In the genomic region with DNA sequence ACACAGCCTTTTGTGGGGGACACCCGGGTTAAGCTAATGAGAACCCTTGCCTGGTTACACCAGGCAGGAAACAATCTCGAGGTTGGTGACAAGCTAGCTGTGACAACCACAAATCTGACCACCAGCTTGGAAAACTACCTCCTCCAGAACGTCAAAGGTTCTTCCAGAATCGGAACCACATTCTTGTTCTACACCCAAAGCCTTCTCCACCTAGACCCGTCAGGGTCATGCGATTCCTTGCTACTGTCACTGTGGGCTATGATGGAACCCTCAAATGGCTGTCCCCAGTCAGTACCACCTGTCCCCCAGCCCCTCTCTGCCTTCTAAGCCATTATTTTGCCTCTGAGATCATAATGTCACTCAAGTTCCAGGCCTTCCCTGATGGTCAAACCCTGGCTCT, we compare ENCODE assay signal across 28 mouse cellular contexts.
DNase-seq lines count a peak whose midpoint lies in the region; ATAC-seq and TF ChIP-seq lines count a peak whose summit lies in the region.
"Had no signal": no experiment of that assay in that cellular context is flagged by ENCODE, and none has a peak within 500 bp of the region (broad histone marks: within the 10 kb centered on the region; RNA-seq: fewer than 3 reads in every experiment).

No protein-coding gene starts in this region.

- 83% methylated on average over 6 of the region's 6 CpGs for WGBS in kidney, adult 2 months
- WGBS in kidney, embryonic 16.5 days = 86% methylated on average over 6 of the region's 6 CpGs
- WGBS in midbrain, embryonic 11.5 days = 92% methylated on average over 6 of the region's 6 CpGs
- 93% methylated on average over 6 of the region's 6 CpGs for WGBS in midbrain, embryonic 14.5 days
- 76% methylated on average over 6 of the region's 6 CpGs for WGBS in small intestine, adult 2 months

- no peak overlapping the region for H3K4me2 ChIP-seq in kidney, embryonic 16.5 days (replicated peaks; ENCODE audit: low read depth, low read length)
- H3K4me2 ChIP-seq in midbrain, embryonic 11.5 days = no peak overlapping the region
- H3K4me2 ChIP-seq in midbrain, embryonic 14.5 days (ENCODE audit: low read length) = no peak overlapping the region
- H3K4me2 ChIP-seq: embryonic facial prominence, embryonic 13.5 days; embryonic facial prominence, embryonic 15.5 days; forebrain, embryonic 12.5 days had no signal

- ATAC-seq in kidney, embryonic 16.5 days (ENCODE audit: low FRiP score, low TSS enrichment) = no peak
- ATAC-seq in midbrain, embryonic 11.5 days (ENCODE audit: low FRiP score) = no peak
- no peak for ATAC-seq in midbrain, embryonic 14.5 days (ENCODE audit: low FRiP score, low TSS enrichment)
- ATAC-seq: CD4-positive, CD25-positive, alpha-beta regulatory T cell, adult 4 months; forebrain, embryonic 14.5 days; forebrain, embryonic 16.5 days had no signal

- no peak for TF ChIP-seq POLR2A in kidney, adult 2 months (IDR thresholded peaks at IDR 0.05; ENCODE audit: low read depth, low read length)
- no peak for TF ChIP-seq POLR2A in small intestine, adult 2 months (IDR thresholded peaks at IDR 0.05; ENCODE audit: low read depth, low read length)

- DNase-seq in adrenal gland, adult 2 months = peak; percentile 19
- no peak for DNase-seq in adrenal gland, adult 18-20 months (ENCODE audit: low spot score in 2 of 2)
- DNase-seq in kidney, adult 2 months = no peak
- DNase-seq in midbrain, embryonic 11.5 days (ENCODE audit: low spot score, missing footprints) = peak; percentile 70
- no peak for DNase-seq in midbrain, embryonic 14.5 days
- DNase-seq in kidney, adult 9 months = no peak
- DNase-seq: adrenal gland, postnatal 10 days; adrenal gland, postnatal 25 days; B cell, adult 2 months; cerebellum, adult 11 months; cerebellum, adult 18-20 months; cerebellum, adult 8-10 months; cerebellum, adult 9-11 months; cerebellum, postnatal 14 days; cerebellum, postnatal 36 days; embryo, embryonic 11 days had no signal

- peaks cover 39% of the 10 kb centered on the region for H3K4me1 ChIP-seq in kidney, adult 2 months (ENCODE audit: control insufficient read depth, insufficient read depth, low read length)
- peaks cover 26% of the 10 kb centered on the region for H3K4me1 ChIP-seq in kidney, embryonic 16.5 days (ENCODE audit: insufficient read depth, low read length)
- H3K4me1 ChIP-seq in midbrain, embryonic 11.5 days (ENCODE audit: control insufficient read depth, insufficient read depth, low read length) = no peaks in the 10 kb centered on the region
- no peaks in the 10 kb centered on the region for H3K4me1 ChIP-seq in midbrain, embryonic 14.5 days (ENCODE audit: control insufficient read depth, insufficient read depth, low read length)
- H3K4me1 ChIP-seq in small intestine, adult 2 months (ENCODE audit: control insufficient read depth, insufficient read depth, insufficient read length, low read length) = peaks cover 32% of the 10 kb centered on the region
- H3K4me1 ChIP-seq: embryonic facial prominence, embryonic 13.5 days; embryonic facial prominence, embryonic 15.5 days; forebrain, embryonic 10.5 days; forebrain, embryonic 12.5 days had no signal

- no peak for TF ChIP-seq CTCF in kidney, adult 2 months (conservative IDR thresholded peaks at IDR 0.05; ENCODE audit: insufficient read depth, insufficient read length, low read depth, low read length)
- no peak for TF ChIP-seq CTCF in small intestine, adult 2 months (IDR thresholded peaks at IDR 0.05; ENCODE audit: extremely low read depth, insufficient read length, insufficient replicate concordance, low read depth, low read length)

- H3K9ac ChIP-seq in kidney, embryonic 16.5 days (replicated peaks; ENCODE audit: low read length) = no peak overlapping the region
- no peak overlapping the region for H3K9ac ChIP-seq in midbrain, embryonic 11.5 days (ENCODE audit: low read length)
- H3K9ac ChIP-seq in midbrain, embryonic 14.5 days (replicated peaks; ENCODE audit: low read length) = no peak overlapping the region
- H3K9ac ChIP-seq: embryonic facial prominence, embryonic 13.5 days; embryonic facial prominence, embryonic 15.5 days; forebrain, embryonic 12.5 days had no signal

- H3K27me3 ChIP-seq in kidney, adult 2 months (replicated peaks; ENCODE audit: control insufficient read depth, insufficient read depth, low read length) = no peaks in the 10 kb centered on the region
- no peaks in the 10 kb centered on the region for H3K27me3 ChIP-seq in kidney, embryonic 16.5 days (ENCODE audit: insufficient read depth, low read length)
- H3K27me3 ChIP-seq in midbrain, embryonic 11.5 days (ENCODE audit: control insufficient read depth, insufficient read depth, low read length) = no peaks in the 10 kb centered on the region
- H3K27me3 ChIP-seq in midbrain, embryonic 14.5 days (ENCODE audit: control insufficient read depth, insufficient read depth, low read length) = no peaks in the 10 kb centered on the region
- H3K27me3 ChIP-seq in small intestine, adult 2 months (ENCODE audit: control insufficient read depth, insufficient read depth, low read length) = no peaks in the 10 kb centered on the region
- H3K27me3 ChIP-seq: CH12.LX; embryonic facial prominence, embryonic 13.5 days; embryonic facial prominence, embryonic 15.5 days; forebrain, embryonic 12.5 days had no signal

- H3K4me3 ChIP-seq in kidney, adult 2 months (ENCODE audit: insufficient read depth, low read depth, low read length) = no peak overlapping the region
- H3K4me3 ChIP-seq in kidney, embryonic 16.5 days (ENCODE audit: low read length) = no peak overlapping the region
- no peak overlapping the region for H3K4me3 ChIP-seq in midbrain, embryonic 11.5 days (ENCODE audit: low read depth, low read length)
- H3K4me3 ChIP-seq in midbrain, embryonic 14.5 days (replicated peaks; ENCODE audit: low read depth, low read length) = no peak overlapping the region
- H3K4me3 ChIP-seq in small intestine, adult 2 months (ENCODE audit: low read depth, low read length) = no peak overlapping the region
- H3K4me3 ChIP-seq: embryonic facial prominence, embryonic 13.5 days; embryonic facial prominence, embryonic 15.5 days; erythroblast, embryonic 14.5 days; forebrain, embryonic 10.5 days; forebrain, embryonic 12.5 days had no signal

- no peaks in the 10 kb centered on the region for H3K36me3 ChIP-seq in kidney, adult 2 months (ENCODE audit: control insufficient read depth, insufficient read depth, low read length)
- H3K36me3 ChIP-seq in kidney, embryonic 16.5 days (ENCODE audit: insufficient read depth, low read length) = no peaks in the 10 kb centered on the region
- H3K36me3 ChIP-seq in midbrain, embryonic 11.5 days (ENCODE audit: control insufficient read depth, insufficient read depth, low read length) = no peaks in the 10 kb centered on the region
- H3K36me3 ChIP-seq in midbrain, embryonic 14.5 days (ENCODE audit: control insufficient read depth, insufficient read depth, low read length) = no peaks in the 10 kb centered on the region
- no peaks in the 10 kb centered on the region for H3K36me3 ChIP-seq in small intestine, adult 2 months (ENCODE audit: control insufficient read depth, insufficient read depth, low read length)
- H3K36me3 ChIP-seq: embryonic facial prominence, embryonic 13.5 days; embryonic facial prominence, embryonic 15.5 days; forebrain, embryonic 10.5 days; forebrain, embryonic 12.5 days; G1E had no signal

- H3K9me3 ChIP-seq in kidney, embryonic 16.5 days (ENCODE audit: low read length) = no peaks in the 10 kb centered on the region
- H3K9me3 ChIP-seq in midbrain, embryonic 11.5 days (ENCODE audit: control insufficient read depth, low read length) = no peaks in the 10 kb centered on the region
- no peaks in the 10 kb centered on the region for H3K9me3 ChIP-seq in midbrain, embryonic 14.5 days (ENCODE audit: control insufficient read depth, low read length)
- H3K9me3 ChIP-seq: embryonic facial prominence, embryonic 13.5 days; embryonic facial prominence, embryonic 15.5 days; forebrain, embryonic 10.5 days; forebrain, embryonic 12.5 days had no signal

- peak overlapping the region; percentile 32 for H3K27ac ChIP-seq in kidney, adult 2 months (ENCODE audit: insufficient read depth, low read depth, low read length)
- no peak overlapping the region for H3K27ac ChIP-seq in kidney, embryonic 16.5 days (ENCODE audit: low read length)
- H3K27ac ChIP-seq in midbrain, embryonic 11.5 days (ENCODE audit: low read depth, low read length) = no peak overlapping the region
- H3K27ac ChIP-seq in midbrain, embryonic 14.5 days (replicated peaks; ENCODE audit: low read depth, low read length) = no peak overlapping the region
- H3K27ac ChIP-seq in small intestine, adult 2 months (ENCODE audit: insufficient read depth, low read depth, low read length) = peak overlapping the region; percentile 91
- H3K27ac ChIP-seq: embryonic facial prominence, embryonic 13.5 days; embryonic facial prominence, embryonic 15.5 days; forebrain, embryonic 10.5 days; forebrain, embryonic 12.5 days had no signal

Comparison
In these comparisons a context has a peak if more than half of its experiments do, and no peak if none do; other contexts are left out.
1. DNase-seq: peak in adrenal gland, adult 2 months (single experiment) and midbrain, embryonic 11.5 days (single experiment); none in adrenal gland, adult 18-20 months (0 of 2), kidney, adult 2 months (single experiment), midbrain, embryonic 14.5 days (single experiment) and kidney, adult 9 months (single experiment).
2. H3K27ac ChIP-seq: peak in kidney, adult 2 months (single experiment) and small intestine, adult 2 months (single experiment); none in kidney, embryonic 16.5 days (single experiment), midbrain, embryonic 11.5 days (single experiment) and midbrain, embryonic 14.5 days (single experiment).